Mouse (Mus musculus) hindbrain, postnatal 0 days (tissue): ENCODE measurements around the gene Pced1b. TPM values are rescaled to one million over a fixed set of nuclear protein-coding genes. Genes with fewer than 3 reads are reported as not detected.

Experiments
- ATAC-seq: fragments of 200-750 bp; cut with Nextera tagmentation; 2 replicates; pipeline ENCODE4 v1.8.0; 2017; ENCODE audit warnings: mild to moderate bottlenecking, moderate TSS enrichment, moderate library complexity
- DNase-seq: peaks from one replicate; pipeline ENCODE4 v3.0.0-alpha.2; 2015; ENCODE audit warnings: low spot score
- H3K27ac ChIP-seq: fragments of 300-500 bp; sonication (generic); 2 replicates; pipeline ENCODE4 v1.5.1; 2014; ENCODE audit warnings: mild to moderate bottlenecking
- H3K27me3 ChIP-seq: fragments of 300-500 bp; sonication (generic); 2 replicates; pipeline ENCODE4 v1.6.1; 2014; ENCODE audit warnings: low read length, mixed read lengths; ENCODE audit not compliant: insufficient read depth
- H3K36me3 ChIP-seq: fragments of 300-500 bp; sonication (generic); 2 replicates; pipeline ENCODE4 v1.6.1; 2014; ENCODE audit warnings: low read length, mixed read lengths; ENCODE audit not compliant: insufficient read depth
- H3K4me1 ChIP-seq: fragments of 300-500 bp; sonication (generic); 2 replicates; pipeline ENCODE4 v1.6.1; 2014; ENCODE audit warnings: antibody characterized with exemption, low read length, mixed read lengths; ENCODE audit not compliant: insufficient read depth
- H3K4me2 ChIP-seq: fragments of 300-500 bp; sonication (generic); 2 replicates; pipeline ENCODE4 v1.6.1; 2014; ENCODE audit warnings: low read depth, mild to moderate bottlenecking, low read length, moderate library complexity, mixed read lengths
- H3K4me3 ChIP-seq: fragments of 300-500 bp; sonication (generic); 2 replicates; pipeline ENCODE4 v1.5.1; 2014; ENCODE audit warnings: low read length
- H3K9ac ChIP-seq: fragments of 300-500 bp; sonication (generic); replicated peaks from 2 replicates; pipeline ENCODE4 v1.6.1; 2014; ENCODE audit warnings: mild to moderate bottlenecking, low read length, moderate library complexity, mixed read lengths
- H3K9me3 ChIP-seq: fragments of 300-500 bp; sonication (generic); 2 replicates; pipeline ENCODE4 v1.6.1; 2016; ENCODE audit warnings: low read length, mixed read lengths
- CTCF ChIP-seq: IDR thresholded peaks from 2 replicates; pipeline ENCODE4 v1.5.1; 2016; ENCODE audit warnings: antibody characterized with exemption, control low read depth, low read depth
- WGBS: fragments of 180-500 bp; shearing (Covaris S2); extraction: QIAGEN DNeasy Blood & Tissue Kit; methylation state at CpG from one replicate; pipeline ENCODE4 v1.1.7; 2014; 5-methylcytosine and 5-hydroxymethylcytosine counted together
- polyA plus RNA-seq: library from polyadenylated mRNA; unstranded; fragments of >200 nt; fragmentation: Nextera tagmentation; extraction: Ambion mirVana; gene quantifications from 2 replicates; pipeline ENCODE4 v1.2.1, GENCODE M21; 2015
- total RNA-seq: library from RNA; depleted of rRNA; stranded (reverse); fragments of >200 nt; gene quantifications from 2 replicates; pipeline ENCODE4 v1.2.3, GENCODE M21; 2014; rRNA removed

Pced1b gene
- total and polyA plus RNA-seq, 2 experiments from 2014 or later: 5.0 to 6.7 TPM

- WGBS: 61% methylated on average over 7 of the region's 7 CpGs
- Histone ChIP-seq H3K27me3 (no peaks in the 10 kb centered on the region), H3K4me3 (no peak overlapping the region), H3K4me2 (no peak overlapping the region), H3K36me3 (no peaks in the 10 kb centered on the region), H3K9ac (no peak overlapping the region), H3K4me1 (no peaks in the 10 kb centered on the region), H3K27ac (no peak overlapping the region), H3K9me3 (no peaks in the 10 kb centered on the region)
- TF ChIP-seq CTCF: no peak
- no peak for ATAC-seq
- no peak for DNase-seq
Measured at GRCm38 (mm10) chr15:97424375-97424774, 177.5 kb downstream of the Pced1b start.

GRCm38 (mm10) chr15:97424961-97425360, 178.1 kb downstream of the Pced1b start:
- Histone ChIP-seq H3K27ac (no peak overlapping the region), H3K9me3 (no peaks in the 10 kb centered on the region), H3K9ac (no peak overlapping the region), H3K36me3 (no peaks in the 10 kb centered on the region), H3K27me3 (no peaks in the 10 kb centered on the region), H3K4me1 (no peaks in the 10 kb centered on the region), H3K4me3 (no peak overlapping the region), H3K4me2 (no peak overlapping the region)
- DNase-seq: no peak
- no peak for TF ChIP-seq CTCF
- 79% methylated on average over 3 of the region's 3 CpGs for WGBS
- no peak for ATAC-seq

- 90% methylated on average over 12 of the region's 12 CpGs for WGBS
- no peak overlapping the region for H3K27ac ChIP-seq
- H3K9ac ChIP-seq: no peak overlapping the region
- ATAC-seq (no peak), DNase-seq (no peak)
- no peaks in the 10 kb centered on the region for H3K36me3 ChIP-seq
- H3K4me1 ChIP-seq: no peaks in the 10 kb centered on the region
- H3K9me3 ChIP-seq: no peaks in the 10 kb centered on the region
- no peaks in the 10 kb centered on the region for H3K27me3 ChIP-seq
- H3K4me3 ChIP-seq: no peak overlapping the region
- no peak for TF ChIP-seq CTCF
- no peak overlapping the region for H3K4me2 ChIP-seq
Measured at GRCm38 (mm10) chr15:97429201-97429900, 182.4 kb downstream of the Pced1b start.

GRCm38 (mm10) chr15:97431533-97431932, 184.6 kb downstream of the Pced1b start:
- no peaks in the 10 kb centered on the region for H3K9me3 ChIP-seq
- 86% methylated on average over 6 of the region's 6 CpGs for WGBS
- ATAC-seq (no peak), DNase-seq (no peak)
- no peaks in the 10 kb centered on the region for H3K4me1 ChIP-seq
- H3K36me3 ChIP-seq: no peaks in the 10 kb centered on the region
- H3K9ac ChIP-seq: no peak overlapping the region
- H3K27me3 ChIP-seq: no peaks in the 10 kb centered on the region
- no peak overlapping the region for H3K4me2 ChIP-seq
- no peak overlapping the region for H3K4me3 ChIP-seq
- no peak for TF ChIP-seq CTCF
- H3K27ac ChIP-seq: no peak overlapping the region

GRCm38 (mm10) chr15:97432221-97432620, 185.3 kb downstream of the Pced1b start:
- H3K36me3 ChIP-seq: no peaks in the 10 kb centered on the region
- H3K27me3 ChIP-seq: no peaks in the 10 kb centered on the region
- ATAC-seq (no peak), DNase-seq (no peak)
- no peak overlapping the region for H3K4me3 ChIP-seq
- H3K9ac ChIP-seq: no peak overlapping the region
- TF ChIP-seq CTCF: no peak
- 64% methylated on average over 4 of the region's 4 CpGs for WGBS
- no peaks in the 10 kb centered on the region for H3K4me1 ChIP-seq
- no peaks in the 10 kb centered on the region for H3K9me3 ChIP-seq
- no peak overlapping the region for H3K27ac ChIP-seq
- H3K4me2 ChIP-seq: no peak overlapping the region

Other genes with a start within 250 kb of the Pced1b start
- 3.5 and 3.6 TPM in 2 replicates for gene Slc38a4, start 191.2 kb upstream of the Pced1b start, total RNA-seq
- gene Slc38a4, start 191.2 kb upstream of the Pced1b start, polyA plus RNA-seq: 2.5 and 3.1 TPM in 2 replicates
- gene Amigo2, start 180 bp downstream of the Pced1b start, total RNA-seq: 13.2 and 15.5 TPM in 2 replicates
- gene Amigo2, start 180 bp downstream of the Pced1b start, polyA plus RNA-seq: 10.4 and 10.5 TPM in 2 replicates